Mouse (Mus musculus): ENCODE measurements around the gene Smarcc1. TPM values are rescaled to one million over a fixed set of nuclear protein-coding genes. Genes with fewer than 3 reads are reported as not detected.
A peak's percentile ranks its signal among the peaks of the same experiment; 100 is the strongest.
"Not testable (repeated sequence)": the region's sequence is repeated elsewhere in the genome, so short reads cannot be mapped to it uniquely, and the experiment has no call there.

Smarcc1 gene
- polyA plus RNA-seq, 1 experiment from 2014 or later, result 120 TPM

- H3K27ac ChIP-seq (ENCODE audit: low read depth, low read length), result no peak overlapping the region
- ATAC-seq, result no peak
- WGBS, result 84% methylated on average over 2 of the region's 2 CpGs
- H3K4me2 ChIP-seq (ENCODE audit: low read length), result no peak overlapping the region
- no peaks in the 10 kb centered on the region for H3K27me3 ChIP-seq (replicated peaks; ENCODE audit: control insufficient read depth, insufficient read depth, low read length)
- no peak overlapping the region for H3K9ac ChIP-seq (ENCODE audit: low read length)
- H3K36me3 ChIP-seq (ENCODE audit: control insufficient read depth, insufficient read depth, low read length), result no peaks in the 10 kb centered on the region
- H3K4me1 ChIP-seq (ENCODE audit: control insufficient read depth, insufficient read depth, low read length), result peaks cover 3% of the 10 kb centered on the region
- no peak overlapping the region for H3K4me3 ChIP-seq (ENCODE audit: low read depth, low read length)
- no peaks in the 10 kb centered on the region for H3K9me3 ChIP-seq (replicated peaks; ENCODE audit: control insufficient read depth, low read length)
- DNase-seq (ENCODE audit: low spot score), result no peak
Observed at GRCm38 (mm10) chr9:110123322-110123721, 5.8 kb downstream of the Smarcc1 start.

DNA sequence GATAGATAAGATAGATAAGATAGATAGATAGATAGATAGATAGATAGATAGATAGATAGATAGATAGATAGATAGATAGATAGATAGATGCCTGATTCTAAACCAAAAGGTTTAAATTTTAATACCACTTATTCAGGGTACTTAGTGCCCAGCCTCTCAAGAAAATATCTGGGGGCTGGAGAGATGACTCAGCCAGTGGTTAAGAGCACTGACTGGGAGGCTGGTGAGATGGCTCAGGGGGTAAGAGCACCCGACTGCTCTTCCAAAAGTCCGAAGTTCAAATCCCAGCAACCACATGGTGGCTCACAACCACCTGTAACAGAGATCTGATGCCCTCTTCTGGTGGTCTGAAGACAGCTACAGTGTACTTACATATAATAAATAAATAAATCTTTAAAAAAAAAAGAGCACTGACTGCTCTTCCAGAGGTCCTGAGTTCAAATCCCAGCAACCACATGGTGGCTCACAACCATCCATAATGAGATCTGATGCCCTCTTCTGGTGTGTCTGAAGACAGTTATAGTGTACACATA is 6.6 kb downstream of the Smarcc1 start:
- DNase-seq (ENCODE audit: low spot score); ATAC-seq; H3K4me1 ChIP-seq (ENCODE audit: control insufficient read depth, insufficient read depth, low read length); H3K36me3 ChIP-seq (ENCODE audit: control insufficient read depth, insufficient read depth, low read length); H3K4me2 ChIP-seq (ENCODE audit: low read length); H3K27ac ChIP-seq (ENCODE audit: low read depth, low read length); H3K9ac ChIP-seq (ENCODE audit: low read length); H3K4me3 ChIP-seq (ENCODE audit: low read depth, low read length); H3K27me3 ChIP-seq (replicated peaks; ENCODE audit: control insufficient read depth, insufficient read depth, low read length); H3K9me3 ChIP-seq (replicated peaks; ENCODE audit: control insufficient read depth, low read length): not testable (repeated sequence)
- 58% methylated on average over 2 of the region's 2 CpGs for WGBS

DNA sequence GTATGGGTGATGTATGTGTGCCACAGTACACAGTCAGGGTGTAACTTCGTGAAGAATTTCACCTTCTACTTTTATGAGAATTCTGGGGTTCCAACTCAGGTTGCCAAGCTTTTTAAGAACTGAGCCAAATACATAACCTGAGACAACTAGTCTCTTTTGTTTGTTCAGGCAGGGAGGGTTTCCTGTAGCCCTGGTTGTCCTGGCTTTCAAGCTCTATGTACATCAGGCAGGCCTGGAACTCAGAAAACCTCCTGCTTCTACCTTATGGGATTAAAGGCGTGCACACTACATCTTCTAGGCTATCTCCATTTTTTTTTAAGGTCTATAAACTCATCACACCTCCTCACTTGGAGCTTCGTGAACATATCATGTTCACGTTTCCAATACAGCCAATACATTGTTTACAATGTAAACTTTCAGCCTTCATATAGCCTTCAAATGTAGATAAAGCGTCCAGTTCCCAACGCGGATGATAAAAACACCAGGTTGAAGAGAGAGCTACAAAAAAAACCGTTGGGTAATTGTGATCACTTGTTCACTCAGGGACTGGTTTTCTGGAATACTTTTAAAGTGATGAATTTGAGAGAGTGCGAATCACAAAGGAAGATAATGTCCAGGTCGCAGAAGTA is 13.5 kb downstream of the Smarcc1 start:
- Histone ChIP-seq H3K9me3 (replicated peaks; ENCODE audit: control insufficient read depth, low read length) (no peaks in the 10 kb centered on the region), H3K4me1 (ENCODE audit: control insufficient read depth, insufficient read depth, low read length) (peaks cover 20% of the 10 kb centered on the region), H3K36me3 (ENCODE audit: control insufficient read depth, insufficient read depth, low read length) (peaks cover 15% of the 10 kb centered on the region), H3K4me3 (ENCODE audit: low read depth, low read length) (peak overlapping the region; percentile 91), H3K4me2 (ENCODE audit: low read length) (peak overlapping the region; percentile 64), H3K27ac (ENCODE audit: low read depth, low read length) (peak overlapping the region; percentile 93), H3K9ac (ENCODE audit: low read length) (peak overlapping the region; percentile 98), H3K27me3 (replicated peaks; ENCODE audit: control insufficient read depth, insufficient read depth, low read length) (no peaks in the 10 kb centered on the region)
- WGBS, result 31% methylated on average over 10 of the region's 10 CpGs
- ATAC-seq (no peak), DNase-seq (ENCODE audit: low spot score) (no peak)

GRCm38 (mm10) chr9:110131525-110132197 is 14.2 kb downstream of the Smarcc1 start:
- ATAC-seq (peak; percentile 96), DNase-seq (ENCODE audit: low spot score) (peak; percentile 100)
- 0% methylated on average over 60 of the region's 64 CpGs for WGBS
- Histone ChIP-seq H3K4me2 (ENCODE audit: low read length) (peak overlapping the region; percentile 64), H3K4me1 (ENCODE audit: control insufficient read depth, insufficient read depth, low read length) (peaks cover 20% of the 10 kb centered on the region), H3K36me3 (ENCODE audit: control insufficient read depth, insufficient read depth, low read length) (peaks cover 22% of the 10 kb centered on the region), H3K9ac (ENCODE audit: low read length) (peak overlapping the region; percentile 98), H3K27ac (ENCODE audit: low read depth, low read length) (peak overlapping the region; percentile 93), H3K9me3 (replicated peaks; ENCODE audit: control insufficient read depth, low read length) (no peaks in the 10 kb centered on the region), H3K27me3 (replicated peaks; ENCODE audit: control insufficient read depth, insufficient read depth, low read length) (no peaks in the 10 kb centered on the region), H3K4me3 (ENCODE audit: low read depth, low read length) (peak overlapping the region; percentile 91)

DNA sequence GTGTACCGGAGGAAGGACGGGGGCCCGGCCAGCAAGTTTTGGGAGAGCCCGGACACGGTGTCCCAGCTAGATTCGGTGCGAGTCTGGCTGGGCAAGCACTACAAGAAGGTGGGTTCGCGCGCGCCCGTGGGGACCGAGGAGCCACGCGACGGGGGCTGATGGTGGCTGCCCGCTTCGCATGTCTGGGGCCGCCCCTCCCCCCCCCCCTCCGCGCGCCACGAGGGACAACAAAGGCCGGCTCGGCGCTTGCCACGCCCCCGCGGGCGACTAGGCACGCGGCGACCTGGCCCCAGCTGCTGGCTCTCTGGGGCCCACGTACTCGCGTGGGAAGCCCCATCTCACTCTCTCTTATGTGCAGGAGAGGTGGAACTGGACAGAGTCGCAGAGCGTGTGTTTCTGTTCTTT is 14.7 kb downstream of the Smarcc1 start:
- H3K36me3 ChIP-seq (ENCODE audit: control insufficient read depth, insufficient read depth, low read length), result peaks cover 26% of the 10 kb centered on the region
- 0% methylated on average over 28 of the region's 38 CpGs for WGBS
- H3K27ac ChIP-seq (ENCODE audit: low read depth, low read length), result peak overlapping the region; percentile 93
- DNase-seq (ENCODE audit: low spot score) (peak; percentile 57), ATAC-seq (peak; percentile 70)
- H3K27me3 ChIP-seq (replicated peaks; ENCODE audit: control insufficient read depth, insufficient read depth, low read length), result no peaks in the 10 kb centered on the region
- H3K4me1 ChIP-seq (ENCODE audit: control insufficient read depth, insufficient read depth, low read length), result peaks cover 20% of the 10 kb centered on the region
- H3K9ac ChIP-seq (ENCODE audit: low read length), result peak overlapping the region; percentile 98
- no peaks in the 10 kb centered on the region for H3K9me3 ChIP-seq (replicated peaks; ENCODE audit: control insufficient read depth, low read length)
- H3K4me3 ChIP-seq (ENCODE audit: low read depth, low read length), result peak overlapping the region; percentile 91
- H3K4me2 ChIP-seq (ENCODE audit: low read length), result peak overlapping the region; percentile 50

DNA sequence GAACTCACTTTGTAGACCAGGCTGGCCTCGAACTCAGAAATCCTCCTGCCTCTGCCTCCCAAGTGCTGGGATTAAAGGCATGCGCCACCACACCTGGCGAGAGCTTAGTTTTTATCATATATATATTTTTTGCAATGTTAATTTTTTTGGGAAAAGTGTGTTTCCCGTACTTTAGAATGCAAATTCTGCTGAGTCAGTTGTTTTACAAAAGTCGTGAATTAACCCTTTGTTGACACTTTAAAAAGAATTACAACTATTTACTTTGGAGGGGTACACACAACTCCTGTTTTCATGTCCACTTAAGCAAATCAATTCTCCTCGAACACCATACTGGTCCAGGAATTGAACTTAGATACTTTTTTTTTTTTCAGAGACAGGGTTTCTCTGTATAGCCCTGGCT is 15.4 kb downstream of the Smarcc1 start:
- Histone ChIP-seq H3K4me1 (ENCODE audit: control insufficient read depth, insufficient read depth, low read length) (peaks cover 20% of the 10 kb centered on the region), H3K36me3 (ENCODE audit: control insufficient read depth, insufficient read depth, low read length) (peaks cover 31% of the 10 kb centered on the region), H3K27me3 (replicated peaks; ENCODE audit: control insufficient read depth, insufficient read depth, low read length) (no peaks in the 10 kb centered on the region), H3K9me3 (replicated peaks; ENCODE audit: control insufficient read depth, low read length) (no peaks in the 10 kb centered on the region), H3K4me3 (ENCODE audit: low read depth, low read length) (peak overlapping the region; percentile 91), H3K9ac (ENCODE audit: low read length) (peak overlapping the region; percentile 98; the same call in 1 of the 2 replicates), H3K4me2 (ENCODE audit: low read length) (peak overlapping the region; percentile 50), H3K27ac (ENCODE audit: low read depth, low read length) (no peak overlapping the region)
- ATAC-seq, result no peak
- peak; percentile 12 for DNase-seq (ENCODE audit: low spot score)
- 69% methylated on average over 6 of the region's 6 CpGs for WGBS

DNA sequence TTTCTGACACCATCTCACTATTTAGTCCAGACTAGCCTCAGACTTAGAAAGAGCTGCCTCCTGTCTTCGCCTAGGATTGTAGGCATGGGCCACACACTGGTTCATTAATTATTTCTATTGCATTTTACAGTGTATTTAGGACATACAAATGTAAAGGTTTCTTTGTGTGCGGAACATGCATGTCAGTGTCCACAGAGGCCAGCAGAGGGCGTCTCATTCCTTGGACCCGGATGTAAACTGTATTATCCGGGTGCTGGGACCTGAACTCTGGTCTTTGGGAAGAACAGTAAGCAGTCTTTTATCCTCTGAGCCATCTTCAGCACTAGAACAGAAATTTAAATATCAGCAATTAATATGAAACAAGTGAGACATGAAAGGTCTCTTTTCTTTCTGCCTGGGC is 16.7 kb downstream of the Smarcc1 start:
- WGBS, result 79% methylated on average over 5 of the region's 5 CpGs
- 0 out of 2 replicates have a peak overlapping the region, but pooled peaks have one; percentile 1 for H3K4me3 ChIP-seq (ENCODE audit: low read depth, low read length)

DNA sequence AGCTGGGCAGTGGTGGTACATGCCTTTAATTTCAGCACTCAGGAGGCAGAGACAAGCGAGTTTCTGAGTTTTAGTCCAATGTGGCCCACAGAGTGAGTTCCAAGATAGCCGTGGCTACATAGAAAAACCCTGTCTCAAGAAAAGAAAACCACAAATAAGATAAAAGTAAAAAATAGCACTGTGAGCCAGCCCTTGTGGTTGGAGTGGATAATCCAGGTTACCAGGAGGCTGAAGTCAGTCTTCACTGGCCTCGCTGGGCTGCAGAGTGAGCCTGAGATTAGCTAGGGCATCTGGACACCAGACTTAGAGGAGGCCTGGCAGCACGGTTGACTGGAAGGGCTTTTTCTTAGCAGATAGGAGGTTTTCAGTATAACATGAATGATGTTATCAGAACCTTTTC is 21.6 kb downstream of the Smarcc1 start:
- ATAC-seq, result no peak
- 91% methylated on average over 4 of the region's 4 CpGs for WGBS
- Histone ChIP-seq H3K4me3 (ENCODE audit: low read depth, low read length) (no peak overlapping the region), H3K4me1 (ENCODE audit: control insufficient read depth, insufficient read depth, low read length) (peaks cover 5% of the 10 kb centered on the region; the same call in 1 of the 2 replicates), H3K9ac (ENCODE audit: low read length) (no peak overlapping the region), H3K4me2 (ENCODE audit: low read length) (no peak overlapping the region), H3K27me3 (replicated peaks; ENCODE audit: control insufficient read depth, insufficient read depth, low read length) (no peaks in the 10 kb centered on the region), H3K27ac (ENCODE audit: low read depth, low read length) (no peak overlapping the region), H3K9me3 (replicated peaks; ENCODE audit: control insufficient read depth, low read length) (no peaks in the 10 kb centered on the region), H3K36me3 (ENCODE audit: control insufficient read depth, insufficient read depth, low read length) (peaks cover 80% of the 10 kb centered on the region)
- no peak for DNase-seq (ENCODE audit: low spot score)

More for the DNA sequence above, 16.7 kb downstream of the Smarcc1 start:
- DNase-seq (ENCODE audit: low spot score) (no peak), ATAC-seq (no peak)
- H3K27me3 ChIP-seq (replicated peaks; ENCODE audit: control insufficient read depth, insufficient read depth, low read length), result no peaks in the 10 kb centered on the region
- H3K9ac ChIP-seq (ENCODE audit: low read length), result no peak overlapping the region
- H3K27ac ChIP-seq (ENCODE audit: low read depth, low read length), result no peak overlapping the region
- H3K9me3 ChIP-seq (replicated peaks; ENCODE audit: control insufficient read depth, low read length), result no peaks in the 10 kb centered on the region
- H3K4me2 ChIP-seq (ENCODE audit: low read length), result peak overlapping the region; percentile 50
- peaks cover 20% of the 10 kb centered on the region for H3K4me1 ChIP-seq (ENCODE audit: control insufficient read depth, insufficient read depth, low read length)
- H3K36me3 ChIP-seq (ENCODE audit: control insufficient read depth, insufficient read depth, low read length), result peaks cover 43% of the 10 kb centered on the region

DNA sequence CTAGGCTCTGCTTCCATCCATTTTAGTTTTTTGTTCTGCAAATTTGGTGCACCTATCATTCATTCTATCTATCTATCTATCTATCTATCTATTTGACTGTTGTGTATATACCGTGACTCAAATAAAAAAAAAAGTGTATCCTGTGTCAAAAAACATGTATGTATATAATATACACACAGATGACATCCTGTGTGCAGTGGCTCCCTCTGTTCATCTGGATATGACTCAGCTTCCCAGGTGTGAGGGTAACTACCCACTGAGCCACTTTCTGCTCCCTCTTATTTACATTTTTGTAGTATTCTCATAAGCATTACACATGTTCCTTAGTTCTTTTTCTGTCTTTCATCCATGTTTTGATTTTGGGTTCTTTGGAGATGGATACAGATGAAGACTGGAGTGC is 24.6 kb downstream of the Smarcc1 start:
- ATAC-seq (no peak), DNase-seq (ENCODE audit: low spot score) (no peak)
- peaks cover 72% of the 10 kb centered on the region for H3K36me3 ChIP-seq (ENCODE audit: control insufficient read depth, insufficient read depth, low read length)
- H3K9ac ChIP-seq (ENCODE audit: low read length), result no peak overlapping the region
- H3K27me3 ChIP-seq (replicated peaks; ENCODE audit: control insufficient read depth, insufficient read depth, low read length), result no peaks in the 10 kb centered on the region
- WGBS, result 98% methylated on average over 1 of the region's 1 CpGs
- no peak overlapping the region for H3K4me2 ChIP-seq (ENCODE audit: low read length)
- H3K9me3 ChIP-seq (replicated peaks; ENCODE audit: control insufficient read depth, low read length), result no peaks in the 10 kb centered on the region
- H3K4me3 ChIP-seq (ENCODE audit: low read depth, low read length), result no peak overlapping the region
- H3K4me1 ChIP-seq (ENCODE audit: control insufficient read depth, insufficient read depth, low read length), result no peaks in the 10 kb centered on the region
- no peak overlapping the region for H3K27ac ChIP-seq (ENCODE audit: low read depth, low read length)
